Mouse (Mus musculus): ENCODE data around the gene Sftpa1. TPM values are rescaled to one million over a fixed set of nuclear protein-coding genes. Genes with fewer than 3 reads are reported as not detected.
A peak's percentile ranks its signal among the peaks of the same experiment; 100 is the strongest.

Gene Sftpa1
- polyA plus RNA-seq, 1 experiment: not detected

GRCm38 (mm10) chr14:41102269-41102668, 29.3 kb upstream of the Sftpa1 start:
- Histone ChIP-seq H3K79me2 (ENCODE audit: control insufficient read depth, insufficient read depth) (no peaks in the 10 kb centered on the region), H3K4me3 (no peak overlapping the region), H3K27me3 (ENCODE audit: control insufficient read depth, insufficient read depth, insufficient read length) (no peaks in the 10 kb centered on the region), H3ac (ENCODE audit: control insufficient read depth, insufficient read length) (no peak overlapping the region), H3K4me2 (ENCODE audit: low read depth) (no peak overlapping the region), H3K36me3 (ENCODE audit: control insufficient read depth, insufficient read depth) (no peaks in the 10 kb centered on the region)
- no peak for TF ChIP-seq TCF12 (IDR thresholded peaks at IDR 0.05; ENCODE audit: insufficient read depth, poor library complexity, severe bottlenecking)
- no peak for TF ChIP-seq MAX (IDR thresholded peaks at IDR 0.05; ENCODE audit: low read depth)
- TF ChIP-seq CEBPB (IDR thresholded peaks at IDR 0.05; ENCODE audit: insufficient read depth, poor library complexity, severe bottlenecking): no peak
- no peak for TF ChIP-seq MYOG (IDR thresholded peaks at IDR 0.05; ENCODE audit: control insufficient read depth in 1 of 3, insufficient read depth in 1 of 3, insufficient read length in 2 of 3, low read depth in 2 of 3)
- TF ChIP-seq E2F4 (IDR thresholded peaks at IDR 0.05; ENCODE audit: insufficient read depth): no peak
- no peak for TF ChIP-seq SRF (IDR thresholded peaks at IDR 0.05; ENCODE audit: control insufficient read depth, insufficient read length, low read depth)
- TF ChIP-seq USF1 (IDR thresholded peaks at IDR 0.05; ENCODE audit: low read depth): no peak
- no peak for TF ChIP-seq POLR2AphosphoS2 (IDR thresholded peaks at IDR 0.05; ENCODE audit: insufficient read length, low read depth)
- TF ChIP-seq MYOD1 (IDR thresholded peaks at IDR 0.05; ENCODE audit: control insufficient read depth in 1 of 3, insufficient read length in 2 of 3, low read depth in 2 of 3): no peak
- TF ChIP-seq TCF3 (IDR thresholded peaks at IDR 0.05; ENCODE audit: insufficient read length, low read depth): no peak
- no peak for TF ChIP-seq POLR2A (IDR thresholded peaks at IDR 0.05; ENCODE audit: insufficient read length, low read depth)
- no peak for TF ChIP-seq REST (IDR thresholded peaks at IDR 0.05; ENCODE audit: insufficient read depth, insufficient read length)

- H3ac ChIP-seq (ENCODE audit: control insufficient read depth, insufficient read length): no peak within 1 kb of the TSS
- no peaks in the 10 kb centered on the region for H3K36me3 ChIP-seq (ENCODE audit: control insufficient read depth, insufficient read depth)
- peak within 1 kb of the TSS; percentile 18 for H3K4me2 ChIP-seq (ENCODE audit: low read depth)
- no peak within 1 kb of the TSS for H3K4me3 ChIP-seq
- TF ChIP-seq POLR2AphosphoS2 (IDR thresholded peaks at IDR 0.05; ENCODE audit: insufficient read length, low read depth) (no peak), MYOG (IDR thresholded peaks at IDR 0.05; ENCODE audit: control insufficient read depth in 1 of 3, insufficient read depth in 1 of 3, insufficient read length in 2 of 3, low read depth in 2 of 3) (no peak), TCF12 (IDR thresholded peaks at IDR 0.05; ENCODE audit: insufficient read depth, poor library complexity, severe bottlenecking) (no peak), REST (IDR thresholded peaks at IDR 0.05; ENCODE audit: insufficient read depth, insufficient read length) (no peak), MYOD1 (IDR thresholded peaks at IDR 0.05; ENCODE audit: control insufficient read depth in 1 of 3, insufficient read length in 2 of 3, low read depth in 2 of 3) (no peak), CEBPB (IDR thresholded peaks at IDR 0.05; ENCODE audit: insufficient read depth, poor library complexity, severe bottlenecking) (no peak), MAX (IDR thresholded peaks at IDR 0.05; ENCODE audit: low read depth) (no peak), USF1 (IDR thresholded peaks at IDR 0.05; ENCODE audit: low read depth) (no peak), SRF (IDR thresholded peaks at IDR 0.05; ENCODE audit: control insufficient read depth, insufficient read length, low read depth) (no peak), TCF3 (IDR thresholded peaks at IDR 0.05; ENCODE audit: insufficient read length, low read depth) (no peak), E2F4 (IDR thresholded peaks at IDR 0.05; ENCODE audit: insufficient read depth) (no peak), POLR2A (IDR thresholded peaks at IDR 0.05; ENCODE audit: insufficient read length, low read depth) (no peak)
- no peaks in the 10 kb centered on the region for H3K27me3 ChIP-seq (ENCODE audit: control insufficient read depth, insufficient read depth, insufficient read length)
- H3K79me2 ChIP-seq (ENCODE audit: control insufficient read depth, insufficient read depth): no peaks in the 10 kb centered on the region
These were observed 26.6 kb upstream of the Sftpa1 start, which contains the start of gene Mat1a for GRCm38 (mm10) chr14:41104853-41105444. TSS of gene Mat1a (plus strand) at chr14:41105035.

GRCm38 (mm10) chr14:41111031-41111668, 20.4 kb upstream of the Sftpa1 start:
- H3K27me3 ChIP-seq (ENCODE audit: control insufficient read depth, insufficient read depth, insufficient read length): no peaks in the 10 kb centered on the region
- H3K79me2 ChIP-seq (ENCODE audit: control insufficient read depth, insufficient read depth): no peaks in the 10 kb centered on the region
- TF ChIP-seq POLR2AphosphoS2 (IDR thresholded peaks at IDR 0.05; ENCODE audit: insufficient read length, low read depth) (no peak), E2F4 (IDR thresholded peaks at IDR 0.05; ENCODE audit: insufficient read depth) (no peak), USF1 (IDR thresholded peaks at IDR 0.05; ENCODE audit: low read depth) (no peak), MYOD1 (IDR thresholded peaks at IDR 0.05; ENCODE audit: control insufficient read depth in 1 of 3, insufficient read length in 2 of 3, low read depth in 2 of 3) (no peak), TCF12 (IDR thresholded peaks at IDR 0.05; ENCODE audit: insufficient read depth, poor library complexity, severe bottlenecking) (no peak), REST (IDR thresholded peaks at IDR 0.05; ENCODE audit: insufficient read depth, insufficient read length) (no peak), CEBPB (IDR thresholded peaks at IDR 0.05; ENCODE audit: insufficient read depth, poor library complexity, severe bottlenecking) (no peak), MAX (IDR thresholded peaks at IDR 0.05; ENCODE audit: low read depth) (no peak), SRF (IDR thresholded peaks at IDR 0.05; ENCODE audit: control insufficient read depth, insufficient read length, low read depth) (no peak), MYOG (IDR thresholded peaks at IDR 0.05; ENCODE audit: control insufficient read depth in 1 of 3, insufficient read depth in 1 of 3, insufficient read length in 2 of 3, low read depth in 2 of 3) (no peak), TCF3 (IDR thresholded peaks at IDR 0.05; ENCODE audit: insufficient read length, low read depth) (no peak), POLR2A (IDR thresholded peaks at IDR 0.05; ENCODE audit: insufficient read length, low read depth) (no peak)
- no peaks in the 10 kb centered on the region for H3K36me3 ChIP-seq (ENCODE audit: control insufficient read depth, insufficient read depth)
- H3K4me3 ChIP-seq: no peak overlapping the region
- H3K4me2 ChIP-seq (ENCODE audit: low read depth): no peak overlapping the region
- no peak overlapping the region for H3ac ChIP-seq (ENCODE audit: control insufficient read depth, insufficient read length)

GRCm38 (mm10) chr14:41112944-41113343, 18.6 kb upstream of the Sftpa1 start:
- H3K4me3 ChIP-seq: no peak overlapping the region
- TF ChIP-seq POLR2AphosphoS2 (IDR thresholded peaks at IDR 0.05; ENCODE audit: insufficient read length, low read depth): no peak
- TF ChIP-seq E2F4 (IDR thresholded peaks at IDR 0.05; ENCODE audit: insufficient read depth): no peak
- no peak for TF ChIP-seq TCF3 (IDR thresholded peaks at IDR 0.05; ENCODE audit: insufficient read length, low read depth)
- no peaks in the 10 kb centered on the region for H3K79me2 ChIP-seq (ENCODE audit: control insufficient read depth, insufficient read depth)

More at GRCm38 (mm10) chr14:41112944-41113343, 18.6 kb upstream of the Sftpa1 start:
- Histone ChIP-seq H3K4me2 (ENCODE audit: low read depth) (no peak overlapping the region), H3K27me3 (ENCODE audit: control insufficient read depth, insufficient read depth, insufficient read length) (no peaks in the 10 kb centered on the region), H3K36me3 (ENCODE audit: control insufficient read depth, insufficient read depth) (no peaks in the 10 kb centered on the region), H3ac (ENCODE audit: control insufficient read depth, insufficient read length) (no peak overlapping the region)

Measured in myocyte (in vitro differentiated cells).